Mouse (Mus musculus) MN1 (cell line): ENCODE results near the gene Ccdc85b.
A peak's percentile ranks its signal among the peaks of the same experiment; 100 is the strongest.

Experiments
- DNase-seq: peaks from one replicate; pipeline ENCODE4 v3.0.0-alpha.2; 2016; ENCODE audit warnings: low spot score

Gene Ccdc85b

DNA sequence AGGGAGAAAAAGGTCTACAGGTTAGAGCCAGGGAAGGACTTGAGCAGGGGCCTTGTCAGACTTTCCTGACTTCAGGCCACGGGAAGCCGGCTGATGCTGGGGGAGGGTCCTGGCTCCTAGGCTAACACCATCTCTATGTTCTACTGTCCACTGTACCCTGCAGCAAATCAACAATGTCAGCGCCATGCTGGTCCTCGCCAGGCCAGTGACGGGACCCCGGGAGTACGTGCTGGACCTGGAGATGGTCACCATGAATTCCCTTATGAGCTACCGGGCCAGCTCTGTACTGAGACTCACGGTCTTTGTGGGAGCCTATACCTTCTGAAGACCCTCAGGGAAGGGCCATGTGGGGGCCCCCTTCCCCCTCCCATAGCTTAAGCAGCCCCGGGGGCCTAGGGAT lies 23.7 kb upstream of the Ccdc85b start:
- no peak for DNase-seq

DNA sequence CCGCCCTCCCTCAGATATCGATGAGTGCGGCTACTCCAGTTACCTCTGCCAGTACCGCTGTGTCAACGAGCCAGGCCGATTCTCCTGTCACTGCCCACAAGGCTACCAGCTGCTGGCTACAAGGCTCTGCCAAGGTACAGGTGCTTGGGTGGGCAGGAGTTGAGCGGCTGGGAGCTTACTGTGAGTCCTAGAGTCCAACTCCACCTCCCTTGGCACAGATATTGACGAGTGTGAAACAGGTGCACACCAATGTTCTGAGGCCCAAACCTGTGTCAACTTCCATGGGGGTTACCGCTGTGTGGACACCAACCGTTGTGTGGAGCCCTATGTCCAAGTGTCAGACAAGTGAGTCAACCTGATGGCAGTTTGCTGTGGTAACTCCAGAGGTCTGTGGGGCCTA lies 22.3 kb upstream of the Ccdc85b start:
- no peak for DNase-seq

DNA sequence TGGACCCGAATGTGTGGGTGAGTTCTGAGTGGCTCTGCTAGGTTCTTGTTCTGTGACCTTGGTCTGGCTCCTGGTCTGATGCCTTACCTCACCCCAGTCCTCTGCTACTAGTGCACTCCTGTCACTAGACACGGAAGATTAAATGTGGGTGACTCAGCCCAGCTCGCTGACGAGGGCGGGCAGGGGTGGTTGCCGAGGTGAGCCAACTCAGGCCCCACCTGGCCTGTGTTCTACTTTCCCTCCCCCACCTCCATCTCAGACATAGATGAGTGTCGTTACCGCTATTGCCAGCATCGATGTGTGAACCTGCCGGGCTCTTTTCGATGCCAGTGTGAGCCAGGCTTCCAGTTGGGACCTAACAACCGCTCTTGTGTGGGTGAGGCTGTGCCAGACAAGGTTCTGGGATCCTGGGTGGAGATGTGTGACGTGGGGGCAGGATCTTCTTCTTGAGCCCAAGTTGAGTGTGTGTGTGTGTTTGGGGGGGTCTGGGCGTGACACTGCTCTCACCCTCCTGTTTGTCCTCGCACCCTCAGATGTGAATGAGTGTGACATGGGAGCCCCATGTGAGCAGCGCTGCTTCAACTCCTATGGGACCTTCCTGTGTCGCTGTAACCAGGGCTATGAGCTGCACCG lies 20.1 kb upstream of the Ccdc85b start:
- no peak for DNase-seq

DNA sequence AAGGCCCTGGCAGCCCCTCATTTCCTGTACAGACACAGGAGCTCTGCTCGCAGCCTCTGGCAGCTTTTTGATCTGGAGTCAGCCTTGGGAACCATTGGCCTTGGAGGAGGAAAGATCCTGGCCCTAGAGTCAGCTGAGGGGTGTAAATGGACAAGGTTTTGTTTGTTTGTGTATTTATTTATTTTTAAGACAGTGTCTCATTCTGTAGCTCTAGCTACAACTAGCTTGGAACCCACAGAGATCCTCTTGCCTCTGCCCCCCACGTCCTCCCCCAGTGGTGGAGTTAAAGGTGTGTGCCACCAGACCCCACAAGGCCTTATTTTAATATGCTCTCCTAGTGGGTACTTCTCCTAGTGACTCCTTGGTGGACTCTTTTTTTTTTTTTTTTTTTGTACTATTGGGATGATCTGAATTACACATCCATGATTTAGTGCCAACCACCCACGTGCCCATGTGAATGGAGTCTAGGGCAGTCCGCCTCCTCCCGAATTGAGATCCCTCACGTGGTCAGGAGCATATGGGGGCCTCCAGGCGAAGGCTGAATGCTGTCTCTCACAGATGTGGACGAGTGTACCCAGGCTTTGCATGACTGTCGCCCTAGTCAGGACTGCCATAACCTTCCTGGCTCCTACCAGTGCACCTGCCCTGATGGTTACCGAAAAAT lies 19.4 kb upstream of the Ccdc85b start:
- no peak for DNase-seq

DNA sequence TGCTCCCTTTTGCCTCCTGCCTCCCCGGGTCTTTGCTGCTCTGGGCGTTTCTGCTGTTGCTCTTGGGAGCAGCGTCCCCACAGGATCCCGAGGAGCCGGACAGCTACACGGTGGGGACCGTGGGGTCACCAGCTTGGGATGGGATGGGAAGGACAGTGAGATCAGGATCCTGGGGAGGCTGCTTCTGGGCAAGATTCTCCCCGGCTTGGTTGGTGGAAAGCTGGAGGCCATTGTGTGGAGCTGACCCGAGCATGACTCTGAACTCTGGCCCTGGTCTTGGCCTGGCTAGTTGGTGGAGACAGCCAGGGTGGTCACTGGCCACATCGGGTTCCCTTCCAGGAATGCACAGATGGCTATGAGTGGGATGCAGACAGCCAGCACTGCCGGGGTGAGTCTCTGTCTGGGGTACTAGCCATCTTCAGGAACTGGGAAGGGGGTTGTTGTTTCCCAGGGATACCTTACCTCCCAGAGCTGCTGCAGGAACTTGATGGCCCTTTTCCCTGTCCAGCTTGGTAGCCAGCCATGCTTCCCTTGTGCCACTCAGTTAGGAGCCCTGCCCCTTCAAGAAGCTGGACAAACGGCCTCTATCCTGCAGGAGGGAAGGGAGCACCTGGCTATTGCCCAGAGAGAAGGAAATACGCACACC lies 17.5 kb upstream of the Ccdc85b start:
- DNase-seq = no peak

GRCm38 (mm10) chr19:5474281-5475068 lies 16.8 kb upstream of the Ccdc85b start:
- peak; percentile 44 for DNase-seq

GRCm38 (mm10) chr19:5473720-5474119 lies 16.0 kb upstream of the Ccdc85b start, which contains the start of gene Efemp2:
Gene Efemp2 (plus strand): TSS chr19:5473954.
- no peak for DNase-seq

DNA sequence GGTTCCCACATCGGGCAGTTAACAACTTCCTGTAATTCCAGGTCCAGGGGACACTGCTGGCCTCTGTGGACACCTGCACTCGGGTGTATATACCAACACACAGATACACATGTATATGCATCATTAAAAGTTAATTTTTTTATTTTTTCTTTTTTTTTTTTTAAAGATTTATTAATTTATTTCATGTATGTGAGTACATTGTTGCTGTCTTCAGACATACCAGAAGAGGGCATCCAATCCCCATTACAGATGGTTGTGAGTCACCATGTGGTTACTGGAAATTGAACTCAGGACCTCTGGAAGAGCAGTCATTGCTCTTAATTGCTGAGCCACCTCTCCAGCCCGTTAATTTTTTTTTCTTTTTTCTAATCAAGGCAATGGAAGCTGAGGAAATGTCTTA lies 15.2 kb upstream of the Ccdc85b start:
- no peak for DNase-seq

DNA sequence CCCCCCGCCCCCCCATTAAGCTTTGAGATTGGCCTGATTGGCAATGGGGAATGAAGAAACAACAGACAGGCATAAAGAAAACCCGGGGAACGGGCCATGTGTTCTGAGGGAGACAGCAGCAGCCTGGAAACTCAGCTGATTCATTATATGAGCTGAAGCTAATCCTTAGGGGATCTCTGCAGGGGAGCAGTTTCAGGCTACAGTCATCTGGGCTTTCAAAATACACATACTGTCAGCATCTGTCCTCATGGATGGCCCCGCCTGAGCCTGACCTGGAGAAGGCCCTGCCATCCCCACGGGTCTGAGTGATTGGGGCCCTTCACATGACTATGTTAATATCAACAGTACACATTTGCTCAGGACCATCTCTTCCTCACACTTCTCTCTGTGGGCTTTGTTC lies 14.2 kb upstream of the Ccdc85b start:
- DNase-seq = peak; percentile 47

GRCm38 (mm10) chr19:5468374-5468773 lies 10.7 kb upstream of the Ccdc85b start, which contains the start of gene Ctsw:
Gene Ctsw (minus strand): TSS chr19:5468507.
- DNase-seq = no peak

DNA sequence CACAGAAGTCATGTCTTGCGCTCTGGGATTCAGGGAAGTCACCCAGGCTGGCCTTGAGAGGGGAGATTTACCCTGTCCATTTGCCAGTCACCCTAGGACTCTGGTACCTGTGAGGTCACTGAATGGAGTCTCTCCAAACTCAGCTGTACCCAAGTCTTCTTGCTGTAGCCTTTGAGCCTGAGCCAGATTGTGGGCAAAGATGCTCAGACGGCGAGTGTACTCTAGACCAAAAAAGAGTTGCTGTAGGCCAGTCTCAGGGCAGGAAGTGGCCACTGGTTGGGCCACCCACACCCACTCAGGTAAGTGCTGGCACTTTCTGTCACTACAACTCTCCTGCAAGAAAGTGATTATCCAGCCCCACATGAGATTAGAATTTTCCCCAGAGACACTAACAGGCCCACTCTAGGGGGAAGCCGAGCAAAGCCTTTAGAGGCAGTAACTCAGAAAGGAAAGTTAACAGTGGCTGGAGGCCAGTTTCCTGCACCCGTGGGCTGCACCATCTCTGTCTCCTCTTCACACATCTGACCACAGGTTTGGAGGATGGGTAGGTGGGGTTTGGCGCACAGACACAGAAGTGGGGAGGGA lies 9.3 kb upstream of the Ccdc85b start:
- DNase-seq = no peak

DNA sequence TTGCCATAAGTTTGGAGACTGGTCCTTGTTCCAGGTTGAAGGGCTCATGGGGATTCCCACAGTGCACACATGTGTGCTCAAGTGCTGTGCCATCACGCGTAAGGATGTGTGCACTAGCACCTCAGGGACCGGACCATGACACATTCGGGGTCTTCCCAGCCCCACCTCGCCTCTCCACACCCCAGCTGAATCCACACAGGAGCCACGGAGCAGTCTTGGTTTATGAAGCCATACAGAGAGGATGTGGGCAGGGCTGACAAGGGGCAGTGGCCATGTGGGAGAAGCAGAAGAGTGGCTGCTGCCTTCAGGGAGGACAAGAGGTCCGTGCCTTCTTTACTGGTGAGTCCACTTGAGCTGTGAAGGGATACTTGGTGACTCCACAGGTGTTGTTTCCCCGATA lies 7.3 kb upstream of the Ccdc85b start:
- no peak for DNase-seq

DNA sequence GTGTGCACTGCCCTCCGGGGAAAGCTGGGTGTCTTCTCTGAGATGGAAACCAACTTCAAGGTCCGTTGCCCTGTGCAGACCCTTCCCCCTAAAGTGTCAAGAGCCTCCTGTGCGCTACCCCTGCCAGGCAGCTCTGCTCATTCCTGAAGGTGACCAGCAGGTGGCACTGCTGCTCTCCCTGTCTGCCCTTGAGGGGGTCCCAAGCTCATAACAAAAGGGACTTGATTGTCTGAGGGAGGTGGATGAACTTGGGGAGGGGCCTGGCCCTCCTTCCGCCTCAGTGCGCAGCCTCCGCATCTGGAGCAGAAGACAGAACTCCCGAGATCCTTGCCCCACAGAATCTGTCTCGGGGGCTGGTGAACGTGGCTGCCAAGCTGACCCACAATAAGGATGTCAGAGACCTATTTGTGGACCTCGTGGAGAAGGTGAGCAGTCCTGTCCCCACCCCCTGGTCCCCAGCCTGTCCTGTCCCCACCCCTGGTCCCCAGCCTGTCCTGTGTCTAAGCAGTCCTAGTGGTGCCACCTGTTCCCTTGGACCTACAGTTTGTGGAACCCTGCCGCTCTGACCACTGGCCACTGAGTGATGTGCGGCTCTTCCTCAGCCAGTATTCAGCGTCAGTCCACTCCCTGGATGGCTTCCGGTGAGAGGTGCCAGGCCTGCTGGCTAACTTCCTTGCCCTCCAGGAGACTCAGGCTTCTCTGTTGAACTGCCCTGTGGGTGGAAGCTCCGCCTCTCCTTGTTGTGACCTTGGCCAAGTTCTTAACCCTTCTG lies 6.3 kb upstream of the Ccdc85b start:
- DNase-seq = peak; percentile 25

DNA sequence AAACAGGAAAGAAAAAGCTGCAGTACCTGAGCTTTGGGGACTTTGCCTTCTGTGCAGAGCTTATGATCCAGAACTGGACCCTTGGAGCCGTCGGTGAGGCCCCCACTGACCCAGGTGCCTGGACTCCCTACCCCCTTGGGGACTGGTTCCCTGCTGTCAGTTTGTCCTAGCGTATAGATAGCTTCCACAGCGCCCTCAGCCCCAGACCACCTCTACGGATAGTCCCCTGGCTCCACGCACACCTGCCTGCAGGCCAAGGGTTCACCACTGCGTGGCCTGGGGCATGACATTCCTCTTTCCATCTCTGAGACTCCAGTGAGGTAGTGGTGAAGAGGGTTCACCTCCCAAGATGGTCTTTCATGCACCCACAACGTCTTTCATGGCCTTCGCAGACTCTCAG lies 5.5 kb upstream of the Ccdc85b start:
- DNase-seq = no peak

DNA sequence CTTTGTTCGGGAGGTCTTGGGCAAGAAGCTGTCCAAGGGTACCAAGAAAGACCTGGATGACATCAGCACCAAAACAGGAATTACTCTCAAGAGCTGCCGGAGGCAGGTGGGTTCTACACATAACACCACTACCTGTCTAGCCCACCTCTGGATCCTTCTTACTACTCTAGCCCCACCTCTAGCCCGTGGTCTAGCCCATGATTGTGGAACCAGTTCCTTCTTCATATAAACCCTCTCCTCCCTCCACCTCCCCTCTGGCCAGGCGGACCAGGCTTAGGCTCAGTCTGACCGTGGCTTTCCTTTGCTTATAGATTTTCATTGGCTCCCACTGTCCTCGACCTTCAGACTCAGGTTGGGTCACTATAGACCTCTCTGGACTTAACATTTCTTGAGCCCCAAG lies 3.7 kb upstream of the Ccdc85b start:
- DNase-seq = no peak

GRCm38 (mm10) chr19:5460465-5460911 lies 2.8 kb upstream of the Ccdc85b start, which contains the start of gene Fibp:
Gene Fibp (plus strand): TSS chr19:5460615.
- DNase-seq = peak; percentile 85

GRCm38 (mm10) chr19:5459896-5460295 lies 2.2 kb upstream of the Ccdc85b start:
- DNase-seq = no peak

GRCm38 (mm10) chr19:5459019-5459418 lies 1.3 kb upstream of the Ccdc85b start:
- peak; percentile 16 for DNase-seq

GRCm38 (mm10) chr19:5456922-5457745 lies 560 bp downstream of the Ccdc85b start:
- DNase-seq = peak; percentile 86

- DNase-seq = no peak
Observed at GRCm38 (mm10) chr19:5456241-5456921, 1.3 kb downstream of the Ccdc85b start.
